Mouse (Mus musculus) ES-E14 (cell line): Measurements from ENCODE around the gene Taar7b.

Experiments used
- CHD2 ChIP-seq: IDR thresholded peaks from 2 replicates; pipeline ENCODE4 v1.6.1; 2014; ENCODE audit warnings: mild to moderate bottlenecking, low read depth, low read length, inconsistent platforms
- ZC3H11A ChIP-seq: IDR thresholded peaks from 2 replicates; pipeline ENCODE4 v1.6.1; 2012; ENCODE audit warnings: low read depth, mild to moderate bottlenecking, inconsistent platforms, low read length, borderline replicate concordance

GRCm38 (mm10) chr10:23960444-23960915, 39.3 kb upstream of the Taar7b start, which contains the start of gene Taar4:
- TF ChIP-seq CHD2 (no peak), ZC3H11A (no peak)
